17 mouse cellular contexts compared by ENCODE assay signal in the genomic region with DNA sequence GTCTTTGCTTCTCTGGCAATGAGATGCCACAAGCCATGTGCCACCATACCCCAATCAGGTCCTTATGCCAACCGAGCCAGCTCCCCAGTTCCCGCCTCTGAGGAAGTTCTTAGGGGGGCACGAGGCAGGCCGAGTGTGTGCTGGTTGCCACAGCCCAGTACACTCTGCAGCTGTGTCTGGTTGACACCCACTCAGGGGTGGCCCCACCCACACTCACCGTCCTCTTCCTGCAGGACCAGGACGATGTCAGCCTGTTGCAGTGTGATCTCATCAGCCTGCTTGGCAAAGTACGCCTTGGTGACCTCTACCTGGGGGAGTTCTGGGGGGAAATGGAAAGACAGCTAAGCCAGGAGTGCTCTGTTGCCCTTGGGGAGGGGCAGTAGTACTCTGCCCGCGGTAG. TPM values are rescaled to one million over a fixed set of nuclear protein-coding genes. Genes with fewer than 3 reads are reported as not detected.
"Had no signal": no experiment of that assay in that cellular context is flagged by ENCODE, and none has a peak within 500 bp of the region (broad histone marks: within the 10 kb centered on the region; RNA-seq: fewer than 3 reads in every experiment).

No protein-coding gene starts in this region.

- H3K4me3 ChIP-seq: liver, embryonic 13.5 days; neural tube, embryonic 12.5 days had no signal

- H3K27ac ChIP-seq: liver, embryonic 13.5 days; macrophage; neural tube, embryonic 12.5 days had no signal

- H3K9me3 ChIP-seq: liver, embryonic 13.5 days; neural tube, embryonic 12.5 days had no signal

- H3K36me3 ChIP-seq: liver, embryonic 13.5 days; neural tube, embryonic 12.5 days had no signal

- DNase-seq: liver; liver, embryonic 13.5 days; liver, postnatal 0 days; midbrain, embryonic 14.5 days; thymus, adult 18-20 months; thymus, postnatal 25 days had no signal

- H3K9ac ChIP-seq: liver, embryonic 13.5 days; liver, postnatal 0 days; neural tube, embryonic 12.5 days had no signal

- ATAC-seq: hindbrain, embryonic 16.5 days; liver, postnatal 0 days had no signal

- H3K4me2 ChIP-seq: liver, embryonic 13.5 days; neural tube, embryonic 12.5 days had no signal

- H3K27me3 ChIP-seq: liver, embryonic 13.5 days; neural tube, embryonic 12.5 days had no signal

- H3K4me1 ChIP-seq: liver, embryonic 13.5 days; neural tube, embryonic 12.5 days had no signal

RNA-seq across cellular contexts. Expression of a gene that starts 22.0 kb away (rescaled TPM):
- total RNA-seq: monocyte, adult 5-6 weeks had no signal
- polyA plus RNA-seq: macrophage had no signal

RNA-seq across cellular contexts. Expression of a gene that starts 56.4 kb away (rescaled TPM):
- total RNA-seq: left cerebral cortex, adult 18-20 months; left cerebral cortex, postnatal 10 days; monocyte, adult 5-6 weeks; neutrophil, adult 5-6 weeks had no signal
- polyA plus RNA-seq: hindbrain, embryonic 11.5 days; hindbrain, embryonic 16.5 days; large intestine, adult 2 months; liver, embryonic 13.5 days; liver, postnatal 0 days; lung, embryonic 16.5 days; macrophage; midbrain, embryonic 14.5 days; neural tube, embryonic 12.5 days; urinary bladder, adult 2 months had no signal
